Mouse (Mus musculus) activated CD4-positive, CD25-positive, alpha-beta regulatory T cell (primary cell): Measurements from ENCODE around the gene Cep126. TPM values are rescaled to one million over a fixed set of nuclear protein-coding genes. Genes with fewer than 3 reads are reported as not detected.

Experiments
- polyA plus RNA-seq, 2 experiments: library from polyadenylated mRNA; unstranded; fragments of 100-300 nt; shearing (Covaris generic); gene quantifications; one replicate each; pipeline ENCODE4 v1.2.1; 2017

Gene Cep126
- not detected for polyA plus RNA-seq

GRCm38 (mm10) chr9:8134117-8134574, at the start of gene Cep126:
Gene Cep126, minus strand, starts transcription at chr9:8134294.

GRCm38 (mm10) chr9:8042338-8043043, 91.6 kb downstream of the Cep126 start, which contains the start of gene Cfap300:
Gene Cfap300, minus strand, starts transcription at chr9:8042823.

Other genes with a start within 250 kb of the Cep126 start
- under 1 TPM in 1 of 2 experiments, not detected in 1; 0.29 TPM for gene Yap1, start 129.7 kb downstream of the Cep126 start, polyA plus RNA-seq
- under 1 TPM; 0.47 TPM for gene Cfap300, start 91.5 kb downstream of the Cep126 start, polyA plus RNA-seq